Mouse (Mus musculus) CD4-positive naive resting alpha-beta T cell, adult 76 days (primary cell): ENCODE measurements around the gene Cavin1. TPM values are rescaled to one million over a fixed set of nuclear protein-coding genes. Genes with fewer than 3 reads are reported as not detected.

Source experiments
- total RNA-seq: library from RNA; stranded (reverse); gene quantifications from one replicate; pipeline ENCODE4 v1.2.4, GENCODE M21; 2023

The Cavin1 gene
- total RNA-seq, result 0.15 TPM

DNA sequence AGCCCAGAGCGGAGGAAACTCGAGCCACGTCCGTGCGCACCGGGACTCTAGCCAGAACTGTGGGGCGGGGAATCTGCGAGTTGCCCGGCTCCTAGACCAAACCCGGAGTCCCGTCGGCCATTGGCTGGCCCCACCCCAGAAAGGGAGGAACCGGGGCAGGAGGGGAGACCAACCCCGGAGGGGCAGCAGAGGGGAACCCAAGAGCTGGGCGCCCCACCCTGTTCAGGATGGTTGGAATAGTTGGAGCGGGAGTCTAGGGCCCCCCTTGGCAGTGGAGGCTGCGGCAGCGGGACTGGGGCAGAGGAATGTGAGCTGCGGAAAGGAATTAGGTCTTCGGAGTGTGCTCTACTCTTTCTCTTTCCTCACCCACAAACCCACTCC, at the start of gene Cavin1:
Cavin1 (minus strand) TSS at position 331 of the 381 bp plus-strand sequence.

GRCm38 (mm10) chr11:101009046-101009887, 38.6 kb upstream of the Cavin1 start, which contains the start of gene Atp6v0a1:
TSS of gene Atp6v0a1 (plus strand) at chr11:101009452.

GRCm38 (mm10) chr11:100939512-100940151, 31.1 kb downstream of the Cavin1 start, which contains the start of gene Stat3:
TSS of gene Stat3 (minus strand) at chr11:100939540.

Other genes with a start within 250 kb of the Cavin1 start
- gene Rab5c, start 232.7 kb downstream of the Cavin1 start, total RNA-seq, result 113 TPM
- 1.2 TPM for gene Kcnh4, start 210.9 kb downstream of the Cavin1 start, total RNA-seq
- not detected for gene Hcrt, start 208.0 kb downstream of the Cavin1 start, total RNA-seq
- gene Ghdc, start 199.9 kb downstream of the Cavin1 start, total RNA-seq, result 5.4 TPM
- gene Stat5b, start 120.2 kb downstream of the Cavin1 start, total RNA-seq, result 172 TPM
- gene Stat5a, start 111.5 kb downstream of the Cavin1 start, total RNA-seq, result 194 TPM
- gene Stat3, start 31.3 kb downstream of the Cavin1 start, total RNA-seq, result 380 TPM
- 7.9 TPM for gene Atp6v0a1, start 38.6 kb upstream of the Cavin1 start, total RNA-seq
- gene Naglu, start 99.1 kb upstream of the Cavin1 start, total RNA-seq, result 10.0 TPM
- gene Hsd17b1, start 107.5 kb upstream of the Cavin1 start, total RNA-seq, result not detected
- 11.0 TPM for gene Coasy, start 111.7 kb upstream of the Cavin1 start, total RNA-seq
- 31.3 TPM for gene Mlx, start 116.4 kb upstream of the Cavin1 start, total RNA-seq
- 1.8 TPM for gene Psmc3ip, start 124.5 kb upstream of the Cavin1 start, total RNA-seq
- 78.0 TPM for gene Retreg3, start 149.0 kb upstream of the Cavin1 start, total RNA-seq
- 12.4 TPM for gene Tubg1, start 149.1 kb upstream of the Cavin1 start, total RNA-seq
- gene Tubg2, start 185.0 kb upstream of the Cavin1 start, total RNA-seq, result 1.7 TPM
- gene Cntnap1, start 199.6 kb upstream of the Cavin1 start, total RNA-seq, result 0.32 TPM
- gene Plekhh3, start 200.5 kb upstream of the Cavin1 start, total RNA-seq, result 0.35 TPM
- not detected for gene Ccr10, start 204.6 kb upstream of the Cavin1 start, total RNA-seq